Mouse (Mus musculus): Measurements from ENCODE around the gene Sf3b3. TPM values are rescaled to one million over a fixed set of nuclear protein-coding genes. Genes with fewer than 3 reads are reported as not detected.

The Sf3b3 gene
- polyA plus RNA-seq, 1 experiment from 2014 or later, result 133 TPM

GRCm38 (mm10) chr8:110844941-110845340, 1.6 kb downstream of the Sf3b3 start:
- Histone ChIP-seq H3K4me3 (replicated peaks) (peak overlapping the region; percentile 94), H3K27ac (no peak overlapping the region), H3K27me3 (no peaks in the 10 kb centered on the region), H3K9ac (replicated peaks) (no peak overlapping the region), H3K9me3 (no peaks in the 10 kb centered on the region), H3K36me3 (peaks cover 47% of the 10 kb centered on the region), H3K4me2 (replicated peaks) (peak overlapping the region; percentile 77), H3K4me1 (replicated peaks) (peaks cover 33% of the 10 kb centered on the region)
- no peak for ATAC-seq
- WGBS, result 85% methylated on average over 3 of the region's 3 CpGs

- H3K9me3 ChIP-seq, result no peaks in the 10 kb centered on the region
- WGBS, result 93% methylated on average over 5 of the region's 5 CpGs
- H3K27me3 ChIP-seq, result no peaks in the 10 kb centered on the region
- no peak for ATAC-seq
- no peak overlapping the region for H3K9ac ChIP-seq (replicated peaks)
- H3K27ac ChIP-seq, result no peak overlapping the region
- H3K4me3 ChIP-seq (replicated peaks), result no peak overlapping the region
- H3K4me2 ChIP-seq (replicated peaks), result no peak overlapping the region
- H3K4me1 ChIP-seq (replicated peaks), result peaks cover 29% of the 10 kb centered on the region
- H3K36me3 ChIP-seq, result peaks cover 61% of the 10 kb centered on the region
Measured at GRCm38 (mm10) chr8:110843207-110843606, 3.4 kb downstream of the Sf3b3 start.

GRCm38 (mm10) chr8:110842012-110842574, 4.5 kb downstream of the Sf3b3 start:
- no peaks in the 10 kb centered on the region for H3K27me3 ChIP-seq
- H3K4me3 ChIP-seq (replicated peaks), result no peak overlapping the region
- WGBS, result 100% methylated on average over 3 of the region's 3 CpGs
- no peak overlapping the region for H3K9ac ChIP-seq (replicated peaks)
- ATAC-seq, result no peak
- peaks cover 73% of the 10 kb centered on the region for H3K36me3 ChIP-seq
- H3K9me3 ChIP-seq, result no peaks in the 10 kb centered on the region
- no peak overlapping the region for H3K27ac ChIP-seq
- H3K4me2 ChIP-seq (replicated peaks), result no peak overlapping the region
- H3K4me1 ChIP-seq (replicated peaks), result peaks cover 20% of the 10 kb centered on the region

- Histone ChIP-seq H3K9ac (replicated peaks) (no peak overlapping the region), H3K27me3 (no peaks in the 10 kb centered on the region), H3K36me3 (peaks cover 90% of the 10 kb centered on the region), H3K4me2 (replicated peaks) (no peak overlapping the region), H3K4me1 (replicated peaks) (no peaks in the 10 kb centered on the region), H3K9me3 (no peaks in the 10 kb centered on the region), H3K27ac (no peak overlapping the region), H3K4me3 (replicated peaks) (no peak overlapping the region)
- no peak for ATAC-seq
- 89% methylated on average over 3 of the region's 3 CpGs for WGBS
Measured at GRCm38 (mm10) chr8:110831956-110832355, 14.6 kb downstream of the Sf3b3 start.

- H3K9ac ChIP-seq (replicated peaks), result no peak overlapping the region
- H3K4me1 ChIP-seq (replicated peaks), result no peaks in the 10 kb centered on the region
- peaks cover 92% of the 10 kb centered on the region for H3K36me3 ChIP-seq
- no peak overlapping the region for H3K4me2 ChIP-seq (replicated peaks)
- no peak for ATAC-seq
- no peaks in the 10 kb centered on the region for H3K9me3 ChIP-seq
- H3K27me3 ChIP-seq, result no peaks in the 10 kb centered on the region
- 91% methylated on average over 3 of the region's 3 CpGs for WGBS
- H3K4me3 ChIP-seq (replicated peaks), result no peak overlapping the region
- no peak overlapping the region for H3K27ac ChIP-seq
Measured at GRCm38 (mm10) chr8:110828511-110828910, 18.1 kb downstream of the Sf3b3 start.

- no peak overlapping the region for H3K27ac ChIP-seq
- peaks cover 97% of the 10 kb centered on the region for H3K36me3 ChIP-seq
- H3K9me3 ChIP-seq, result no peaks in the 10 kb centered on the region
- H3K9ac ChIP-seq (replicated peaks), result no peak overlapping the region
- H3K4me2 ChIP-seq (replicated peaks), result no peak overlapping the region
- no peaks in the 10 kb centered on the region for H3K4me1 ChIP-seq (replicated peaks)
- no peak for ATAC-seq
- WGBS, result 93% methylated on average over 1 of the region's 1 CpGs
- no peaks in the 10 kb centered on the region for H3K27me3 ChIP-seq
- H3K4me3 ChIP-seq (replicated peaks), result no peak overlapping the region
Measured at GRCm38 (mm10) chr8:110824861-110825260, 21.7 kb downstream of the Sf3b3 start.

- no peaks in the 10 kb centered on the region for H3K4me1 ChIP-seq (replicated peaks)
- H3K4me3 ChIP-seq (replicated peaks), result no peak overlapping the region
- H3K9ac ChIP-seq (replicated peaks), result no peak overlapping the region
- WGBS, result 89% methylated on average over 3 of the region's 3 CpGs
- H3K4me2 ChIP-seq (replicated peaks), result no peak overlapping the region
- no peak overlapping the region for H3K27ac ChIP-seq
- no peaks in the 10 kb centered on the region for H3K9me3 ChIP-seq
- H3K27me3 ChIP-seq, result no peaks in the 10 kb centered on the region
- H3K36me3 ChIP-seq, result peaks cover 98% of the 10 kb centered on the region
- ATAC-seq, result no peak
Measured at GRCm38 (mm10) chr8:110821960-110822359, 24.6 kb downstream of the Sf3b3 start.

GRCm38 (mm10) chr8:110820257-110820656, 26.3 kb downstream of the Sf3b3 start:
- no peak overlapping the region for H3K27ac ChIP-seq
- H3K27me3 ChIP-seq, result no peaks in the 10 kb centered on the region
- no peak overlapping the region for H3K4me3 ChIP-seq (replicated peaks)
- no peak overlapping the region for H3K4me2 ChIP-seq (replicated peaks)
- WGBS, result 97% methylated on average over 2 of the region's 2 CpGs
- H3K9me3 ChIP-seq, result no peaks in the 10 kb centered on the region
- H3K36me3 ChIP-seq, result peaks cover 98% of the 10 kb centered on the region
- no peak for ATAC-seq
- H3K9ac ChIP-seq (replicated peaks), result no peak overlapping the region
- H3K4me1 ChIP-seq (replicated peaks), result no peaks in the 10 kb centered on the region

GRCm38 (mm10) chr8:110818593-110818992, 28.0 kb downstream of the Sf3b3 start:
- no peaks in the 10 kb centered on the region for H3K27me3 ChIP-seq
- H3K9ac ChIP-seq (replicated peaks), result no peak overlapping the region
- ATAC-seq, result no peak
- no peak overlapping the region for H3K4me3 ChIP-seq (replicated peaks)
- H3K36me3 ChIP-seq, result peaks cover 98% of the 10 kb centered on the region
- no peaks in the 10 kb centered on the region for H3K9me3 ChIP-seq
- H3K27ac ChIP-seq, result no peak overlapping the region
- WGBS, result 93% methylated on average over 3 of the region's 3 CpGs
- H3K4me1 ChIP-seq (replicated peaks), result no peaks in the 10 kb centered on the region
- no peak overlapping the region for H3K4me2 ChIP-seq (replicated peaks)

GRCm38 (mm10) chr8:110816990-110817389, 29.6 kb downstream of the Sf3b3 start:
- H3K9me3 ChIP-seq, result no peaks in the 10 kb centered on the region
- peaks cover 98% of the 10 kb centered on the region for H3K36me3 ChIP-seq
- no peak overlapping the region for H3K4me3 ChIP-seq (replicated peaks)
- H3K27ac ChIP-seq, result no peak overlapping the region
- H3K9ac ChIP-seq (replicated peaks), result no peak overlapping the region
- ATAC-seq, result no peak
- no peaks in the 10 kb centered on the region for H3K27me3 ChIP-seq
- no peak overlapping the region for H3K4me2 ChIP-seq (replicated peaks)
- 98% methylated on average over 1 of the region's 1 CpGs for WGBS
- H3K4me1 ChIP-seq (replicated peaks), result no peaks in the 10 kb centered on the region

- WGBS, result 73% methylated on average over 3 of the region's 3 CpGs
- H3K36me3 ChIP-seq, result peaks cover 98% of the 10 kb centered on the region
- H3K4me3 ChIP-seq (replicated peaks), result no peak overlapping the region
- no peaks in the 10 kb centered on the region for H3K4me1 ChIP-seq (replicated peaks)
- H3K4me2 ChIP-seq (replicated peaks), result no peak overlapping the region
- no peaks in the 10 kb centered on the region for H3K27me3 ChIP-seq
- ATAC-seq, result no peak
- H3K9ac ChIP-seq (replicated peaks), result no peak overlapping the region
- H3K9me3 ChIP-seq, result no peaks in the 10 kb centered on the region
- no peak overlapping the region for H3K27ac ChIP-seq
Measured at GRCm38 (mm10) chr8:110815308-110815707, 31.3 kb downstream of the Sf3b3 start.

- 98% methylated on average over 7 of the region's 7 CpGs for WGBS
- Histone ChIP-seq H3K4me2 (replicated peaks) (no peak overlapping the region), H3K27me3 (no peaks in the 10 kb centered on the region), H3K9ac (replicated peaks) (no peak overlapping the region), H3K36me3 (peaks cover 99% of the 10 kb centered on the region), H3K27ac (no peak overlapping the region), H3K9me3 (no peaks in the 10 kb centered on the region), H3K4me1 (replicated peaks) (no peaks in the 10 kb centered on the region), H3K4me3 (replicated peaks) (no peak overlapping the region)
- ATAC-seq, result no peak
Measured at GRCm38 (mm10) chr8:110813081-110813812, 33.3 kb downstream of the Sf3b3 start.
